15 mouse cellular contexts compared by ENCODE assay signal in genomic region chr12:79629945-79630850, GRCm38 (mm10).
DNase-seq lines count a peak whose midpoint lies in the region; ATAC-seq and TF ChIP-seq lines count a peak whose summit lies in the region.
"Had no signal": no experiment of that assay in that cellular context is flagged by ENCODE, and none has a peak within 500 bp of the region (broad histone marks: within the 10 kb centered on the region; RNA-seq: fewer than 3 reads in every experiment).

No protein-coding gene starts in this region.

- peak overlapping the region; percentile 57; the same call in 1 of the 2 replicates for H3K27ac ChIP-seq in spleen, adult 2 months (ENCODE audit: insufficient read depth, low read length)
- peak overlapping the region; percentile 34; the same call in 1 of the 2 replicates for H3K27ac ChIP-seq in liver, embryonic 15.5 days (replicated peaks)
- no peak overlapping the region for H3K27ac ChIP-seq in midbrain, embryonic 15.5 days
- H3K27ac ChIP-seq: hindbrain, embryonic 14.5 days had no signal

- H3K27me3 ChIP-seq in spleen, adult 2 months (ENCODE audit: control insufficient read depth, insufficient read depth, low read length): no peaks in the 10 kb centered on the region
- H3K27me3 ChIP-seq in liver, embryonic 15.5 days: no peaks in the 10 kb centered on the region
- H3K27me3 ChIP-seq in midbrain, embryonic 15.5 days (replicated peaks): no peaks in the 10 kb centered on the region
- H3K27me3 ChIP-seq: Patski had no signal

- H3K4me1 ChIP-seq in spleen, adult 2 months (ENCODE audit: control insufficient read depth, insufficient read depth, insufficient read length): peaks cover 53% of the 10 kb centered on the region
- peaks cover 19% of the 10 kb centered on the region for H3K4me1 ChIP-seq in liver, embryonic 15.5 days (replicated peaks)
- H3K4me1 ChIP-seq in midbrain, embryonic 15.5 days: peaks cover 15% of the 10 kb centered on the region

- no peak overlapping the region for H3K4me3 ChIP-seq in spleen, adult 2 months (ENCODE audit: extremely low read depth, insufficient read depth, insufficient read length)
- no peak overlapping the region for H3K4me3 ChIP-seq in liver, embryonic 15.5 days (replicated peaks)
- no peak overlapping the region for H3K4me3 ChIP-seq in midbrain, embryonic 15.5 days

- intact Hi-C loops in heart, postnatal 10 days (cut with DNase I): no loop called here

- no peaks in the 10 kb centered on the region for H3K9me3 ChIP-seq in liver, embryonic 15.5 days (replicated peaks)
- H3K9me3 ChIP-seq in midbrain, embryonic 15.5 days: no peaks in the 10 kb centered on the region

- peak; percentile 52 for ATAC-seq in liver, embryonic 15.5 days (ENCODE audit: insufficient read depth)
- no peak for ATAC-seq in midbrain, embryonic 15.5 days (replicated peaks)
- ATAC-seq: midbrain, embryonic 16.5 days; Patski had no signal

- peak; percentile 50 for DNase-seq in heart, adult 8-10 months (ENCODE audit: low spot score)
- no peak for DNase-seq in heart, postnatal 10 days
- no peak for DNase-seq in spleen, adult 2 months (ENCODE audit: low read depth in 1 of 2, low spot score in 2 of 2)
- DNase-seq in spleen, postnatal 4 days (ENCODE audit: low spot score in 2 of 2): no peak
- DNase-seq in telencephalon, adult 2 months (ENCODE audit: low read depth, low spot score): peak; percentile 24
- DNase-seq in urinary bladder, postnatal 25 days (ENCODE audit: low spot score): no peak
- DNase-seq: adrenal gland, postnatal 14 days; cerebellum, adult 2 months; kidney, postnatal 36 days; left cerebral cortex, postnatal 4 days had no signal

- TF ChIP-seq CTCF in spleen, adult 2 months (IDR thresholded peaks at IDR 0.05; ENCODE audit: extremely low read depth, insufficient read depth, insufficient read length, insufficient replicate concordance): no peak

- H3K9ac ChIP-seq in liver, embryonic 15.5 days: no peak overlapping the region
- no peak overlapping the region for H3K9ac ChIP-seq in midbrain, embryonic 15.5 days
- H3K9ac ChIP-seq: hindbrain, embryonic 14.5 days had no signal

- 57% methylated on average over 7 of the region's 7 CpGs for WGBS in spleen, adult 2 months
- 49% methylated on average over 7 of the region's 7 CpGs for WGBS in liver, embryonic 15.5 days (ENCODE audit: insufficient replicate concordance)
- 83% methylated on average over 7 of the region's 7 CpGs for WGBS in midbrain, embryonic 15.5 days

- no peak overlapping the region for H3K4me2 ChIP-seq in liver, embryonic 15.5 days
- no peak overlapping the region for H3K4me2 ChIP-seq in midbrain, embryonic 15.5 days
- H3K4me2 ChIP-seq: hindbrain, embryonic 14.5 days had no signal

- no peaks in the 10 kb centered on the region for H3K36me3 ChIP-seq in spleen, adult 2 months (ENCODE audit: control insufficient read depth, insufficient read depth, low read length)
- no peaks in the 10 kb centered on the region for H3K36me3 ChIP-seq in liver, embryonic 15.5 days (replicated peaks)
- H3K36me3 ChIP-seq in midbrain, embryonic 15.5 days (replicated peaks): no peaks in the 10 kb centered on the region

- TF ChIP-seq POLR2A in spleen, adult 2 months (IDR thresholded peaks at IDR 0.05; ENCODE audit: low read depth, low read length): no peak

Comparison
In these comparisons a context has a peak if more than half of its experiments do, and no peak if none do; other contexts are left out.
1. DNase-seq: peak in heart, adult 8-10 months (single experiment) and telencephalon, adult 2 months (single experiment); none in heart, postnatal 10 days (0 of 2), spleen, adult 2 months (0 of 2), spleen, postnatal 4 days (0 of 2) and urinary bladder, postnatal 25 days (single experiment).